Mouse (Mus musculus) megakaryocyte, embryonic 14.5 days (primary cell): Measurements from ENCODE around the gene Nmt2.

Source experiments
- FLI1 ChIP-seq: IDR thresholded peaks from 2 replicates; pipeline ENCODE4 v1.6.1; 2012; ENCODE audit warnings: low read length, inconsistent platforms, mixed read lengths
- GATA1 ChIP-seq: IDR thresholded peaks from 3 replicates; pipeline ENCODE4 v1.6.1; 2012; ENCODE audit warnings: mixed read lengths, low read length, inconsistent platforms, borderline replicate concordance

DNA sequence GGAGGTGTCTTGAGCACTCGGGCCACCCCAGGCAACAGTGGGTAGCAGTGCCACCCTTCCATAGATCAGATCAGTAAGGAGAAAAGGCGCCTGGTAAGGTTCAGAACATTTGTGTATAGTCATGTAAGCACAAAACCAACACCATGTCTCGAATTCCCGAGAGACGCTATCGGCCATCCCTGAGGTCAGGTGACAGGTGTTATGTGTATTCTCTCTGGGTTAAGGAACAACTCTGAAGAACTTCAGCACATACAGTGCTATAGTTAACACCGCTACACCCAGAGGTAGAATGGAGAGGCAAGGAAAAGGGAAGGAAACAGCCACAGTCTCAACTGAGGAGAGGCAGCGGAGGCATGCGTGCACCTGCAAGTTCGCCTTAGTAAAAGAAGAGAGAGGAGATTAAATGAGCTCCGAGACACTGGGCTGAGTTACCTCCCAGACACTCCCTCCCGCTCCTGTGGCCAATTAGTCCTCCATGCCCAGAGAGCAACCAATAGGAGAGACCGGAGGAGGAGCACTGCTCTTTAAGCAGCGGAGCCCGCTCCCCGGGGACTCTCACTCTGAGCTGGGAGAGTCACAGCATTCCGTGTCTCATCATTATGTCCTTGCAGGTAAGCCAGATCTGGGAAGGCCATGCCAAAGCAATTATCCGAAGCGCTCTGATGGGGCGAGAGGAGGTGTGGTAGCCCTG lies 51.7 kb downstream of the Nmt2 start, which contains the start of gene Acbd7:
- TF ChIP-seq GATA1 = no peak
- no peak for TF ChIP-seq FLI1
